Mouse (Mus musculus) heart, postnatal 0 days (tissue): ENCODE measurements around the gene Plekha4.

Experiments used
- CTCF ChIP-seq: IDR thresholded peaks from 2 replicates; pipeline ENCODE4 v1.5.1; 2016; ENCODE audit warnings: antibody characterized with exemption, control low read depth, low read depth
- EP300 ChIP-seq: IDR thresholded peaks from 2 replicates; pipeline ENCODE4 v1.6.1; 2016; ENCODE audit warnings: antibody characterized with exemption, low read depth

DNA sequence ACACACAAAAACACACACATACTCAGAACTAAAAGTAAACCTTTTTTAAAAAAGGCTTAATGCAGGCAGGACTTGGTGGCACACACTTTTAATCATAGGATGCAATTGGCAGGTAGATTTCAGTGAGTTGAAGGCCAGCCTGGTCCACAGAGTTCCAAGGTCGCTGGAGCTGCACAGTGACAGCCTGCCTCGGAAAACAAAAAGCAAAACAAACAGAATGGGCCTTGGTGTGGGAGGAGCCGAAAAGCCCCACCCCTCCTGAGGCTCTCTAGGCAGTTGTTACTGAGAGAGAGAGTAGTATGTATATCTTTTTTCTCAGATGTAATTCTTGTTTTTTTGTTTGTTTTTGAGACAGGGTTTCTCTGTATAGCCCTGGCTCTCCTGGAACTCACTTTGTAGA lies 34.9 kb upstream of the Plekha4 start:
- TF ChIP-seq CTCF (no peak), EP300 (no peak)
